Mouse (Mus musculus): ENCODE measurements around the gene Rpap2. TPM values are rescaled to one million over a fixed set of nuclear protein-coding genes. Genes with fewer than 3 reads are reported as not detected.

Rpap2 gene
- polyA plus RNA-seq, 1 experiment, result not detected

DNA sequence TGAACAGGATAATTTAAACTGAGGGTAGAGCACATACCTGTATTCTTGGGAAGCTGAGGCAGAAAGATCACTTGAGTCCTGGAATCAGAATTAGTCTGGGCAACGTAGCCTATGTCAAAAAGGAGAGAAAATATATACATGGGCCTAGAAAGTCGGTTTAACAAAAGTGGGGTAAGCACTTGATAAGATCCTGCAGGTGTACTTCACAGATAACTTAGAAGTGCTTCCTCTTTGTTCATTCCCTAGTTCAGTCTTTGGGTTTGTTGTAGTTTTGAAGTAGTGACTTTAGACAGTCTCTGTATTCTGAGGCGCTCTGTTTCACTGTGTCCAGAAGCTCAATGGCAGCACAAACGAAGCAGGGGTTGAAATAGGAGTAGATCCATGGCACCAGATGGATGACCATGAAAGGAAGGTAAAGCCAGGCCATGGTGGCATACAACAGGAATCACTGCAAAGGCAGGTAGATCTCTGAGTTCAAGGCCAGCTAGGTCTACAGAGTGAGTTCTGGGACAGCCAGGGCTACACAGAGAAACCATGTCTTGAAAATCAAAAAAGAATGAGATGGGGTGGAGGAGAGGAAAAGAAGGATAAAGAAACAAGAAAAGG, 55.0 kb downstream of the Rpap2 start:
- no peaks in the 10 kb centered on the region for H3K4me1 ChIP-seq (ENCODE audit: control insufficient read depth, insufficient read depth, low read length)
- H3K27ac ChIP-seq (ENCODE audit: insufficient read depth, low read depth, low read length), result no peak overlapping the region
- H3K4me3 ChIP-seq (ENCODE audit: insufficient read depth, low read depth, low read length), result no peak overlapping the region
- no peak for TF ChIP-seq CTCF (IDR thresholded peaks at IDR 0.05; ENCODE audit: insufficient read depth, low read depth, low read length)
- no peak for TF ChIP-seq POLR2A (IDR thresholded peaks at IDR 0.05; ENCODE audit: insufficient read depth, low read depth, low read length)
- WGBS, result 92% methylated on average over 4 of the region's 4 CpGs

DNA sequence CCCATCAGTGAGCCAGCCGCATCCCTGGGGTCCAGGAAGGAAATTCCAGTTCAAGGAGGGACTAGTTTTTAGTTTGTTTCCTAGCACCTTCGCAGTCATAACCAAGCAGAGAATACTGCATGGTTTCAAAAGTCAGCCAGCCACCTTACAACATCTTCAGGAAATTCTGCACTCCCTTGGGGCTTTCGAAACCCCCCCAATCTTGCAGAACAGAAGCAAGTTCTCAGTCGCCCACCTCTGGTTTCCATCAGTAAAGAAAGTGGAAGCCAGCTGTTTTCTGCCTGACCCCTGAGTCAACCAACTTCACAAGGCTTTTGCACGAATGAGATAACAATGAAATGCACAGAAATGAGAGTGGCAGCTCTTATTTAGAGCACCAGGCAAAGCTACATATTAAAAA, 81.2 kb downstream of the Rpap2 start:
- no peak for TF ChIP-seq POLR2A (IDR thresholded peaks at IDR 0.05; ENCODE audit: insufficient read depth, low read depth, low read length)
- no peak for TF ChIP-seq CTCF (IDR thresholded peaks at IDR 0.05; ENCODE audit: insufficient read depth, low read depth, low read length)
- H3K4me1 ChIP-seq (ENCODE audit: control insufficient read depth, insufficient read depth, low read length), result no peaks in the 10 kb centered on the region
- no peak overlapping the region for H3K27ac ChIP-seq (ENCODE audit: insufficient read depth, low read depth, low read length)
- no peak overlapping the region for H3K4me3 ChIP-seq (ENCODE audit: insufficient read depth, low read depth, low read length)
- WGBS, result 78% methylated on average over 5 of the region's 5 CpGs

DNA sequence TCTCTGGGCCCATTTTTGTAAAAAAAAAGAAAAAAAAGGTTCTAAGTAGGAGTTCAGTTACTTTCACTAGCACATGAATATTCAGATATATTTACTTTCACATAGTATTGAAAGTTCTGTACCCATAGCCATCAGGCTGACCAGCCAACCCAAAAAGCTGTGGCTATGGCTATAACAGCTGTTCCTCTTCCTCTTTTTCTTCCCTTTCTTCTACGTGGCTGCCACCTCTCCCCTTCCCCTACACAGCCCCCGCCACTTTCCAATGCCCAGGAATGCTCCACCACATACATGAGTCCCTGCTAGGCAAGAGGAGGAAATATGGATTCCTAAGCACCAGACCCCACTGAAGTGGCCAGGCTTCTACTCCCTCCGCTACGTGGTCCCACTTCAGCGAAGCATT, 84.1 kb downstream of the Rpap2 start:
- WGBS, result 92% methylated on average over 5 of the region's 5 CpGs
- Histone ChIP-seq H3K4me1 (ENCODE audit: control insufficient read depth, insufficient read depth, low read length) (no peaks in the 10 kb centered on the region), H3K4me3 (ENCODE audit: insufficient read depth, low read depth, low read length) (no peak overlapping the region), H3K27ac (ENCODE audit: insufficient read depth, low read depth, low read length) (no peak overlapping the region)
- no peak for TF ChIP-seq CTCF (IDR thresholded peaks at IDR 0.05; ENCODE audit: insufficient read depth, low read depth, low read length)
- no peak for TF ChIP-seq POLR2A (IDR thresholded peaks at IDR 0.05; ENCODE audit: insufficient read depth, low read depth, low read length)

DNA sequence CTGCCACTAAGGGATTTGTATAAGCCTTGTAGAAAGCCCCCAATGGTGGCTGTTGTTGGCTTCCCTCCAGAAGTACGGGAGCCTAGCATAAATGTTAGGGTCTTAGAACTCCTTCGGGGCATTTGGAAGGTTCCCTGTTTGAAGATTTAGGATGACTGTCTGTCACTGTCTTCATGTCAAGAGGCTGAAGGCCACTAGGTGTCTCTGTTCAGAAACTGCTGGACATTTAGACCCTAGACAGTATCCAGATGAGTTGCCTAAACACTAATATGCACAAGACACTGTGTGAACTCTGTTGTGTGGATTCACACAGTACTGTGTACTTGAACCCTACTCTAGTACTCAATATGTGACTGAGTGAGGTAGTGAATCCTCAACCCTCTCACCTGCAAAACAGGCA, 87.2 kb downstream of the Rpap2 start:
- H3K4me1 ChIP-seq (ENCODE audit: control insufficient read depth, insufficient read depth, low read length), result peaks cover 11% of the 10 kb centered on the region
- H3K27ac ChIP-seq (ENCODE audit: insufficient read depth, low read depth, low read length), result no peak overlapping the region
- WGBS, result 81% methylated on average over 2 of the region's 2 CpGs
- H3K4me3 ChIP-seq (ENCODE audit: insufficient read depth, low read depth, low read length), result no peak overlapping the region
- TF ChIP-seq POLR2A (IDR thresholded peaks at IDR 0.05; ENCODE audit: insufficient read depth, low read depth, low read length) (no peak), CTCF (IDR thresholded peaks at IDR 0.05; ENCODE audit: insufficient read depth, low read depth, low read length) (no peak)

DNA sequence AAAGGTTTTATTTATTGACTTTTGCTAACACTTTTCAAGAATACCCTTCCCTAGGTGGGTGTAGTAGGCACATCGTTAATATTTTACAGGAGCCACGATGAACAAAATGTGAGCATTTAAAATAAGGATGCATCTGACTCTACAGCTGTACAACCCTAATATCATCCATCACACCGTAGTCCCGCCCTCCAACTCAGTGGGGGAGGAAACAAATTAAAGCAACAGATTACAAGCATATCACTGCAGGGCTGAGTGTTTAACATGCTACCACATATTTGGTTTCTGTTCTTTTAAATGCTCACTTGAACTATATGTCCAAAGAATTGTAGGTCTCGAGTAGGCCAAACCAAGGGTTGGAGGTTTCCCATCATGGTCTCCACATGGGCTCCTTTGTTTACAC, 90.0 kb downstream of the Rpap2 start:
- TF ChIP-seq CTCF (IDR thresholded peaks at IDR 0.05; ENCODE audit: insufficient read depth, low read depth, low read length) (no peak), POLR2A (IDR thresholded peaks at IDR 0.05; ENCODE audit: insufficient read depth, low read depth, low read length) (no peak)
- 86% methylated on average over 5 of the region's 5 CpGs for WGBS
- H3K4me3 ChIP-seq (ENCODE audit: insufficient read depth, low read depth, low read length), result no peak overlapping the region
- peaks cover 11% of the 10 kb centered on the region for H3K4me1 ChIP-seq (ENCODE audit: control insufficient read depth, insufficient read depth, low read length)
- no peak overlapping the region for H3K27ac ChIP-seq (ENCODE audit: insufficient read depth, low read depth, low read length)

DNA sequence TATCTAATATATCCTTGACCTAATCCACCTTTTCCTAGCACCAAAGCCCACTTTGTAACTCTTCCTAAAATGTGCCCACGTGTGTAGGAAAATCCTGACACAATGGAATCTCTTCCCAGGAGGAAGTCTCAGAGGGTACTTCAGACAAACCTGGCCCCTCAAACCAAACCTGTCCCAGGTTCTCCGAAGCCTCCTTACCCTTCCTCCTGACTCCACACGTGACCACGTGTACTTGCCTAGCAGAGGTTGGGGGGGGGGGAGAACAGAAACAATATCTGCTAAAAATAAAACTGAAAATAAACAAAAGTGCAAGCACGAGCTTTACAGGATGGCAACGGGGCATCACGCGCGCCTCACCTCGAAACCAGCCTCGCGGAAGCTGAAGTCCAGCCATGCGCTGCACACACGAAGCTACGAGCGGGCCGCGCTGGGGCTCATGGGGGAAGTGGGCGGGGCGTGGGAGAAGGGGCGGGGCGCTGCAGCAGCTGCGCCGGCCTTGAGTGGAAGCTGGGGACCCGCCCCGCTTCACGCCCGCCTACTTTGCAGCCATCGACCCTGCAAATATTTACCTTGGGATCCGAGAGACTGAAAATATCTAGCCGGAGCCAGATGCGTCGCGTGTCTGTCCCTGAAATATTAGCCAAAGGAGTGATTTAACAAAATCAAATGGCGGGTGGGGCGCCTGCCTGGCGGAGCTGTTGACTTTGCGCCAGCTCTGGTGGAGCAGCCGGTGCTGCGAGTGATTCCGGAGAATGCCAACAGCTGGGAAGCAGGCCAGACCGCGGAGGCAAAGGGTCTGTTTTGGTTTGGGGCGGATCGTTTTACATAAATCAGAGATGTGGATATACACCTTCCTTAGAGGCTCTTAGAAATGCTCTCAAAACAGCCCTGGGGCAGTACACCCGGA, 90.7 kb downstream of the Rpap2 start:
- TF ChIP-seq POLR2A (IDR thresholded peaks at IDR 0.05; ENCODE audit: insufficient read depth, low read depth, low read length), result no peak
- TF ChIP-seq CTCF (IDR thresholded peaks at IDR 0.05; ENCODE audit: insufficient read depth, low read depth, low read length), result no peak
- Histone ChIP-seq H3K27ac (ENCODE audit: insufficient read depth, low read depth, low read length) (no peak overlapping the region), H3K4me3 (ENCODE audit: insufficient read depth, low read depth, low read length) (peak overlapping the region; percentile 59), H3K4me1 (ENCODE audit: control insufficient read depth, insufficient read depth, low read length) (peaks cover 11% of the 10 kb centered on the region)
- WGBS, result 8% methylated on average over 46 of the region's 46 CpGs

DNA sequence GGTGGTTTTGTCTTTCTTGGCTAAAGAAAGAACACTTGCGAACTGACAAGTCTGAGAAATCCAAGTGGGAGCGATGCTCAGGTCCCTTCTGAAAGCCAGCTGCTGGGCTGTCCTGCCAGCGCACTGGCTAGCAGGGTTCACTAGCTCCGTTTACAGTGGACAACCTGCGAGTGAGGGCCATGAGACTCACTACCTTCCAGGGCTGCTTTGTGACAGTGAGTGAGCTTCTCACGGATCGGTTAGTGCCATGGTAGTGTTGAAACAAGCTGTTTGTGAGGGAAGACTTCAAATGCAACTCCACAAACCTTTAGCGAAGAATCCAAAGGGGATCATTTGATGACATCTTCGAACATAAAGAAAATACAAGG, 91.3 kb downstream of the Rpap2 start:
- Histone ChIP-seq H3K27ac (ENCODE audit: insufficient read depth, low read depth, low read length) (no peak overlapping the region), H3K4me1 (ENCODE audit: control insufficient read depth, insufficient read depth, low read length) (peaks cover 11% of the 10 kb centered on the region), H3K4me3 (ENCODE audit: insufficient read depth, low read depth, low read length) (peak overlapping the region; percentile 59)
- WGBS, result 22% methylated on average over 9 of the region's 9 CpGs
- no peak for TF ChIP-seq POLR2A (IDR thresholded peaks at IDR 0.05; ENCODE audit: insufficient read depth, low read depth, low read length)
- TF ChIP-seq CTCF (IDR thresholded peaks at IDR 0.05; ENCODE audit: insufficient read depth, low read depth, low read length), result no peak

DNA sequence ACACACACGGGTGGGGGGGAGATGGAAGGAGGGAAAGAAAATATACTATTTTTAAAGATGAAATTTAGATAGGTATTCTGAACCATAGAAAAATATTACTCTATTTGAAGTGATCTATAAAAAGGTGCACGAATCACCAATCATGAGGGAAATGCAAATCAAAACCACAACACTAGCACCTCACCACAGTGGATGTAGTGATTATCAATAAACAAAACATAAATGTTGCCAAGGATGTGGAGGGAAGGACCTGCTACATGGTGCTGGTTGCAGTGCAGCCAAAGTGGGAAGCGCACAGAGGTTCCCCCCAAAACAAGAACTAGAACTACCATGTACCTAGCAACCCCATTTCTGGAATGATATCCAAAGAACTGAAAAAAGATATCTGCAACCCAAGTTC, 97.8 kb downstream of the Rpap2 start:
- WGBS, result 86% methylated on average over 3 of the region's 3 CpGs

DNA sequence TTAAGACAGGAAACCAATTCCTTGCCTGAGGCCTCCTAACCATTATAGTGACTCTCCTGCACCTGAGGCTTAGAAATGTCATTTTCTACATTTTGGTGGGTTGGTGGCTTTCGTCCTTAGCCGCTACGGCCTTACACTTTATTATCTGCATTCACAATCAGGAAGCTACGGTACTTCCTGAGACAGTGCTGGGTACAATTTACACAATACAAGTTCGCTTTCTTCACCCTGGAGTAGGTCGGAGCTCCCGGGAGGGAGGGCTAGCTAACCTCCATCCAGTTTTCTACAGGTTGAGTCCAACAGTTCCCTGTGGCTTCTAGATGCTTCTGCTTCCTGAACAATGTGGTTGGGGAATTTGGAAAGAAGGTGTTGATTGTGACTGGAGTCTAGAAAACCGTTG, 101.7 kb downstream of the Rpap2 start:
- TF ChIP-seq CTCF (IDR thresholded peaks at IDR 0.05; ENCODE audit: insufficient read depth, low read depth, low read length) (no peak), POLR2A (IDR thresholded peaks at IDR 0.05; ENCODE audit: insufficient read depth, low read depth, low read length) (no peak)
- 89% methylated on average over 8 of the region's 8 CpGs for WGBS
- Histone ChIP-seq H3K4me1 (ENCODE audit: control insufficient read depth, insufficient read depth, low read length) (no peaks in the 10 kb centered on the region), H3K27ac (ENCODE audit: insufficient read depth, low read depth, low read length) (no peak overlapping the region), H3K4me3 (ENCODE audit: insufficient read depth, low read depth, low read length) (no peak overlapping the region)

More for the DNA sequence above, 97.8 kb downstream of the Rpap2 start:
- no peak for TF ChIP-seq POLR2A (IDR thresholded peaks at IDR 0.05; ENCODE audit: insufficient read depth, low read depth, low read length)
- TF ChIP-seq CTCF (IDR thresholded peaks at IDR 0.05; ENCODE audit: insufficient read depth, low read depth, low read length), result no peak
- no peak overlapping the region for H3K4me3 ChIP-seq (ENCODE audit: insufficient read depth, low read depth, low read length)
- no peaks in the 10 kb centered on the region for H3K4me1 ChIP-seq (ENCODE audit: control insufficient read depth, insufficient read depth, low read length)
- no peak overlapping the region for H3K27ac ChIP-seq (ENCODE audit: insufficient read depth, low read depth, low read length)
